ENCODE assay signal across 23 mouse cellular contexts in genomic region chr5:87379825-87380224, GRCm38 (mm10). TPM values are rescaled to one million over a fixed set of nuclear protein-coding genes. Genes with fewer than 3 reads are reported as not detected.
"Had no signal": no experiment of that assay in that cellular context is flagged by ENCODE, and none has a peak within 500 bp of the region (broad histone marks: within the 10 kb centered on the region; RNA-seq: fewer than 3 reads in every experiment).

No protein-coding gene starts in this region.

- H3K4me1 ChIP-seq: hindbrain, embryonic 15.5 days; limb, embryonic 13.5 days; liver, embryonic 15.5 days; midbrain, embryonic 10.5 days; neural tube, embryonic 13.5 days had no signal

- H3K4me3 ChIP-seq: hindbrain, embryonic 15.5 days; limb, embryonic 13.5 days; liver, embryonic 15.5 days; midbrain, embryonic 10.5 days; neural tube, embryonic 13.5 days had no signal

- ATAC-seq: inflammation-experienced regulatory T-cells, adult 6 months; midbrain, embryonic 16.5 days had no signal

- H3K27ac ChIP-seq: hindbrain, embryonic 15.5 days; limb, embryonic 13.5 days; liver, embryonic 15.5 days; midbrain, embryonic 10.5 days; neural tube, embryonic 13.5 days had no signal

- H3K27me3 ChIP-seq: hindbrain, embryonic 15.5 days; limb, embryonic 13.5 days; liver, embryonic 15.5 days; neural tube, embryonic 13.5 days had no signal

- H3K4me2 ChIP-seq: hindbrain, embryonic 15.5 days; limb, embryonic 13.5 days; liver, embryonic 15.5 days; lung, embryonic 14.5 days; neural tube, embryonic 13.5 days had no signal

- H3K9ac ChIP-seq: hindbrain, embryonic 15.5 days; limb, embryonic 13.5 days; liver, embryonic 15.5 days; lung, embryonic 14.5 days; neural tube, embryonic 13.5 days had no signal

- DNase-seq: kidney, adult 8-10 months; kidney, postnatal 36 days; layer of hippocampus, adult 9-11 months; lung, postnatal 10 days; lung, postnatal 4 days; retina, postnatal 1 day; right cerebral cortex, postnatal 4 days; thymus, adult 2 months; thymus, postnatal 25 days had no signal

- H3K36me3 ChIP-seq: hindbrain, embryonic 15.5 days; limb, embryonic 13.5 days; liver, embryonic 15.5 days; midbrain, embryonic 10.5 days; neural tube, embryonic 13.5 days had no signal

- H3K9me3 ChIP-seq: hindbrain, embryonic 15.5 days; limb, embryonic 13.5 days; liver, embryonic 15.5 days; midbrain, embryonic 10.5 days; neural tube, embryonic 13.5 days had no signal

RNA-seq across cellular contexts. Expression of gene Ugt2a3, which starts 42.8 kb away (rescaled TPM):
- total RNA-seq: layer of hippocampus, adult 18-20 months; left cerebral cortex, postnatal 36 days; megakaryocyte, adult 5-6 weeks had no signal
- polyA plus RNA-seq: hindbrain, embryonic 15.5 days; inflammation-experienced regulatory T-cells, adult 6 months; limb, embryonic 13.5 days; liver, embryonic 15.5 days; lung, embryonic 14.5 days; midbrain, embryonic 10.5 days; midbrain, embryonic 16.5 days; neural tube, embryonic 13.5 days; spleen, adult 2 months; testis, adult 2 months; thymus, adult 2 months; urinary bladder, adult 2 months had no signal

RNA-seq across cellular contexts. Expression of gene Ugt2b38, which starts 44.2 kb away (rescaled TPM):
- total RNA-seq: layer of hippocampus, adult 18-20 months; left cerebral cortex, postnatal 36 days; megakaryocyte, adult 5-6 weeks had no signal
- polyA plus RNA-seq: hindbrain, embryonic 15.5 days; inflammation-experienced regulatory T-cells, adult 6 months; limb, embryonic 13.5 days; liver, embryonic 15.5 days; lung, embryonic 14.5 days; midbrain, embryonic 10.5 days; midbrain, embryonic 16.5 days; neural tube, embryonic 13.5 days; spleen, adult 2 months; testis, adult 2 months; thymus, adult 2 months; urinary bladder, adult 2 months had no signal
